Mouse (Mus musculus): ENCODE measurements at regions not wholly inside any gene's neighbourhood (a gene's known extent, or its start where the extent isn't known, plus 50 kb on each side); places are given as distances from the start of the nearest gene placed in this dataset.
"Not testable (repeated sequence)": the region's sequence is repeated elsewhere in the genome, so short reads cannot be mapped to it uniquely, and the experiment has no call there.

- DNase-seq: no peak
These were observed 159.6 kb downstream of the Adgrd1 start for GRCm38 (mm10) chr5:129256136-129256535.

- no peak for DNase-seq
These were observed 160.7 kb downstream of the Adgrd1 start for GRCm38 (mm10) chr5:129257206-129257605.

DNA sequence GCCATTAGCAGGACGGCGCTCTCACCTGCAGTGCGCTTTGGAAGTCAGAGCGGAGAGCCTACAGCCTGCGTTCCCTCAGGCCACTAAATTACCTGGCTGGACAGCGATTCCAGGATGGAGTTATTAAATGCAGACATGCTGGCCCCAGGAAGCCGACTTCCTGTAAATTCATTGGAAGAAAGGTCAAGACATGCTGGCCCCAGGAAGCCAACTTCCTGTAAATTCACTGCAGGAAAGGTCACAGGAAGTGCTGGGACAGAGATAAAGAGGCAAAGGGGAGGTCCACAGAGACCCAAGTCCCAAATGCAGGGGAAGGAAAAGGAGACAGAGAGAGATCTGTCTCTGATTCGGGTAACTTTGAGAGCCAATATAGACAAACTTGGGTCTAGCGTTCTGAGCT lies 164.1 kb downstream of the Adgrd1 start:
- DNase-seq: no peak

- no peak for DNase-seq
These were observed 166.6 kb downstream of the Adgrd1 start for GRCm38 (mm10) chr5:129263118-129263517.

GRCm38 (mm10) chr5:129264363-129264762 lies 167.8 kb downstream of the Adgrd1 start:
- no peak for DNase-seq

DNA sequence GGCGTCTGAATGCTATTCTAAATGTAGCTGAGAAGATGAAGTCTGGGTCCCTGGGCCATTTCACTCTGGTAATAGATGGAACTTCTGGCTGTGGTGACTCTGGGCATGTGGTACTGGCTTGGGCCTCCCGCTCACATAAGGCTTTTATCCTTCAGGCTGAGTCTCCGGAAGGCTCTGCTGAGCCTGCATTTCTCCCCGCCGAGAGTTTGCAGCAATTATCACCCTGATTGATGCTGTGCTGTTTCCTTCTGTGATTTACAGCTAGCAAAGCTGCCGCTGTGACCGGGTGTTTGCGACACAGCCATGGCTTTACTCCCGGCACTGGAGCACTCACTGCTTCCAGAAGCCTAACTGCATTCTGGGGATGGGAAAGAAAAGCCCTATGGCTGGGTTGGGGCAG lies 171.9 kb downstream of the Adgrd1 start:
- DNase-seq: no peak

GRCm38 (mm10) chr5:129270051-129270472 lies 173.5 kb downstream of the Adgrd1 start:
- no peak for DNase-seq

DNA sequence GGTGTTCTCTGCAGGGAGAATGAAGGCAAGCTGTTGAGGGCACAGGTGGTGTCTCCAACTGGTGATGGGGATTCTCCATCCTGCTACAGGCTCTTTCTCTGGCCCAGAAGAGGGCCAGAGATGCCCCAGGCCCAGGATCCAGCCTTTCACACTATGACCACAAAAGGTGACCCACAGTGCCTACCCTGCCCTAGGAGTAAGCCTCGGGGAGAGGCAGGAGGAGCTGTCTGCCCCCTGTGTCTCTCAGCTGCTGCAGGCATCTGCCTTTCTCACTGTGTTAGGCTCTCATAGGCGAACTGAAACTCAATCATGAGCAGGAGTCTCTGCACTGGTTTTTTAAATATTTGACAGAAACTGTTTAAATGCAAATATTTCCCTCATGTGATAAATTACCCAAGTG lies 184.9 kb downstream of the Adgrd1 start:
- DNase-seq: no peak

- DNase-seq: no peak
These were observed 185.6 kb downstream of the Adgrd1 start for GRCm38 (mm10) chr5:129282133-129282532.

DNA sequence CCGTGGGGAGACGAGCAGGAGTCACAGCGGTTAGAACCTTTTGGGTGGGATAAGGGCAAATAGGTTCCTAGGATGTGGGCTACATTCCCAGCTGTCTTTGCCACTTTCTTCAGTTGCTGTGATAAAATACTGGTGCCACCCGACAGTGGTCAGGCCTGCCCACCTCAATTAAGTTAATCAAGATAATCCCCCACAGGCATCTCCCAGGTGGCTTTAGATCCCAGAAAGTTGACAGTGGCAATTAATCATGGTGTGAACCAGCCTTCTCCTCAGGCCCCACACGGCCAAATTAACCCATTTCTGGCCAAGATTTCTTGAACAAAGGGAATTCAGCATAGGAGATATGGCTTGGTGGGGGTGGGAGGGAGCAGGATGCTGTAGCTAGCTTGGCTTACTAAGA lies 186.3 kb downstream of the Adgrd1 start:
- DNase-seq: no peak

- DNase-seq: no peak
These were observed 190.9 kb downstream of the Adgrd1 start for GRCm38 (mm10) chr5:129287481-129287880.

DNA sequence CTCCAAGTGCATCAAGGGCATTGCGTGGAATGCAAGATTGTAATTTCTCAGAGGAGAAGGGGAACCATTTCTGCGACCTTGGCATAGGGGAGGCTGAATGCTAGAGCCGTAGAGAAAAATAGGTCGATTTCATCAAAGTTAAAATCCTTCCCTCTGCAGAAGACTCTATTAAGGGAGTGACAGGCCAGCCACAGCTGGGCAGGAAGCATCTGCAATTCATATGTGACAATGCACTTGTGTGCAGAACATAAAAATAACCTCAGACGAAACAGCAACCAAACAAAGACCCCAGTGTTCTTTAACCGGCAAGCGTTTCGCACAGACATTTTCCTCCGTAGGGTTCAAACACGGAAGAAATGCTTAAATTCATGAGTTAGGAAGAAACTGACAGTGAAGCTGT lies 196.3 kb downstream of the Adgrd1 start:
- DNase-seq: not testable (repeated sequence)

GRCm38 (mm10) chr5:129294861-129295542 lies 198.5 kb downstream of the Adgrd1 start:
- DNase-seq: not testable (repeated sequence)

DNA sequence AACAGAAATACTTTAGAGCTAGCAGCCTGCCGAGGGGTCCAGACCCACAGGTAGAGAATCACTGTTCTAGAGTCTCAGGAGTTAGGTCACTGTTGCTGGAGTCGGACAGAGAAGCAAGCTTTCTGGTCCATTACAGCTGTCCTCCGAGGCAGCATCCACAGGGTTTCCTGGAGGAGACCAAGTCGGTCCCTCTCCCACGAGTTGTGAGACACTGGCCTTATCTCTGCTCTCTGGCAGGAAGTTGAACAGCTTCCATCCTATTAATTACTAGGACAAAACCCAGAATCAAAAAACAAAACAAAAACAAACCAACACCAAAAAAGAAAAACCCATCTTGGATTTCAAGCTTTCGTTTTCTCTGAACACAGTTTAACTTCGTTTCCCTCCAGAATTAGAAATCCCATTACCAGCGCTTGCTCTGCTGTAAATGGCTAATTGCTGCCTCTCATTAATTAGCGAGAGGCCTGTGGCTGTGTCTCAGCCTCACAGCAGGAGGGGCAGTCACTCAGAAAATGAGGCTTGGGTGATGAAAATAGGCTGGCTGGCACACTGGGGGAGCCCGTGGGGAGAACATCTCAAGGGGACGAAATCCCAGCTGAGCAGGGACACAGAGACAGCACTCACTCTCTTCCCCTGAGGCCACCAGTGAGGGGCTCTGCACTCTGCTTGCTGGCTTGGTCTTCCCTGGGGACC lies 201.3 kb downstream of the Adgrd1 start:
- DNase-seq: no peak

- no peak for DNase-seq
These were observed 202.2 kb upstream of the Sfswap start for GRCm38 (mm10) chr5:129298646-129299455.

GRCm38 (mm10) chr5:129299456-129299765 lies 201.6 kb upstream of the Sfswap start:
- DNase-seq: no peak

DNA sequence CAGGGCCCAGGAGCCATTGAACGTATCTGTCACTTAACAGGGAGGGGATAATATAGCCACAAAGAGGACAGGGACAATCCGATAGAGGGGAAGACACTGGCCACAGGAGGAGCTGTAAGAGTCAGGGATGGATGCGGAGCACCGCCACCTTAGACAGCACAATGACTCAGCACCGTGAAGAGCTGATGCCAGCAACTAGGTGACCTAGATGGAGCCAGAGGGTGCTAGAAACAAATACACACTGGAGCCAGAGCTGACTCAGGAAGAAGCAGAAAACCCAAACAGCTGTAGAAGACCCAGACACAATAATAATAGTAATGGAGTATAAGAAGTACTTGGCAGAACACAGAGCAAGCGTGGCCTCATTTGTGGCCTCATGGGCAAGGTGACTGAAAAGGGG lies 200.6 kb upstream of the Sfswap start:
- DNase-seq: no peak

DNA sequence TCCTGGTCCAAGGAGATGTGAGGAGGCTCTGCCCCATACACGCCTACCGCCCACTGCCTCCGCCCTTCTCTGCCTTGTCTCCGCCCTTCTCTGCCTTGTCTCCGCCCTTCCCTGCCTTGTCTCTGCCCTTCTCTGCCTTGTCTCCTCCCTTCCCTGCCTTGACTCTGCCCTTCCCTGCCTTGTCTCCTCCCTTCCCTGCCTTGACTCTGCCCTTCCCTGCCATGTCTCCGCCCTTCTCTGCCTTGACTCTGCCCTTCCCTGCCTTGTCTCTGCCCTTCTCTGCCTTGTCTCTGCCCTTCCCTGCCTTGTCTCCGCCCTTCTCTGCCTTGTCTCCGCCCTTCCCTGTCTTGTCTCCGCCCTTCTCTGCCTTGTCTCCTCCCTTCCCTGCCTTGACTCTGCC lies 185.4 kb upstream of the Sfswap start:
- no peak for DNase-seq

DNA sequence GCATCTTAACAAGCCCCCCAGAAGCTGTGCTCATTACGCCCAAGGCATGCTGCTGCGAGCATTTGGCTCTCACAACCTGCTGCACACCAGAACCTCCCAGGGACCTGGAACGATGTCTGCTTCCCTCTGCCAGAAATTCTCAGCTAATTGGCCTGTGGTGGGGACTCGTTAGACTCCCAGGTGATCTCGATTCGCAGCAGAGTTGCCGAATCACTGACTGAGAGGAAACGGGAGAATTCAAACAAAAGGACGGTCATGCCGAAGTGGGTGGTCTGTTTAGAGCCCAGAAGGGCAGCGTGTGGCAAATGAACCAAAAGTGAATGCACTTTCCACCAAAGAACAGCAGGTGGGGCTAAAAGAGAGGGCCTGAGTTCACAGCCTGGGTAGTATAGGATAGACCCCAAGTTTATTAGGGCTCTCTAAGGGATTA lies 169.9 kb upstream of the Sfswap start:
- no peak for DNase-seq

DNA sequence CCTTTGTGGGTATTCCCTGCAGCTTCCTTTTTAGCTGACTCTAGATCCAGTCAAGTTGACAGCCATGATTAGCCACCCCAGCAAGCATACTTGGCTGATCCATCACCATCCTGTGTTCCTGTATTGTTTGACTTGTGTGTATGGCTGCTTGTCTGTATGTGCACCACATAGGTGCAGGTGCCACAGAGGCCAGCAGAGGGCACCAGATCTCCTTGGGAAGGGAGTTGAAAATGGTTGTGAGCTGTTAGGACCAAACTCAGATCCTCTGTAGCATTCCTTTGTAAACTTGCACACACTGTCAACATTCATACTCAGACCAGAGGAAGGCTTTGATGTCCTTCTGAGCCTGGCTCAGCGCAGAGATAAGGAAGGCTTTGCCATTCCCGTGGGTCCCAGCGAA lies 169.0 kb upstream of the Sfswap start:
- DNase-seq: no peak

DNA sequence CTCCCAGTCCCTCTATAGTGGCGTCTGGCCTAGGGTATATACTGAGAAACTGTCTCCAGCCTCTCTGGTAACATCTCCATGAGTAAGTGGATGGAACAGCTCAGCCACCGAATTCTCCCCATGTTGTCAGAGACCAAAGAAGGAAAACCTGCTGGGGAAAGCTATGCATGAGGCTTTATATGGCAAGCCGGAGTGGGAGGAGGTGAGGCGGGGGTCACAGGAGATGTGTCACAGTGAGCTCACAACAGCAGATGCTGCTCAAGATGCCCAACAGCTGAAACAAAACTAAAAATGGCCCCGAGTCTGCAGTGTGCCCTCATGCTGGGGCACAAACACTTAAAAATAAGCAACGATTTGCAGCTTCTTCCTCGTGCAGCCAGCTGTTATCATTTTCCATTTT lies 162.5 kb upstream of the Sfswap start:
- no peak for DNase-seq

- no peak for DNase-seq
These were observed 157.0 kb upstream of the Sfswap start for GRCm38 (mm10) chr5:129344038-129344437.

DNA sequence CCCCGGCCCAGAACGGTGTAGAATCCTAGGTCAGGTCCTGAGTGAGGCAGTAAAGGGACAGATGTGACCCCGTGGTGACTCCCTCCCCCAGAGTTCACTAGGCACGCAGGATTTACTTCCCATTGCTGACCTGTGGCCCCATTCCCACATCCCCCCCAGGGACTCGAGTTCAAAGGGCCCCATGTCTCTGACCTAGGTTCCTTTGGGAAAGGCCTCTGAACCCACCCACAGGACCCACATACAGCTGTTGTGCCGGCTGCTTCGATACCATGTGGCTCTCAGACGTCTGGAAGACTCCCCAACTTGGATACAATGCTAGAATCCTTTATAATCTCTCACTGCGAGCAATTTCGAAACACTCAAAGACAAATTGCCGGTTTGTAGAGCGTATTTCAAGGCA lies 151.0 kb upstream of the Sfswap start:
- DNase-seq: no peak

DNA sequence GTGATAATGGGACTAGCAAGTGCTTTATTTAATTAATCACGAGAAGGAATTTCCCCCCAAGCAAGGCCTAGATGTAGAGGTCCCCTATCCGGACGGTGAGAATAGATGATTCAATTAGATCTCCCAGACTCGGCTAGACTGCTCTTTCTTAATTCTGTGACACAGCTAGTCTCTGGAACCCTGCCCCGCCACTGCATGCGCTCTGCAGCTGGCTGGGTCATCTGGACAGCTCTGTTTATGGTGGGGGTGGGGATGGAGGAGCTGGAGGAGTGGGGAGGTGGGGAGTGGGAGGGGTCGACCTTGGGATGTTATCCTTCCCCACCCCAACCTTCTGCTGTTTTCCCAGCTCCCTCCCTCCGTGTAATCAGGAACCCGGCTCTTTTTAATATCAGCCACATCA lies 147.5 kb upstream of the Sfswap start:
- no peak for DNase-seq

Measured in thymus, postnatal 14 days (tissue).